Mouse (Mus musculus): ENCODE results near the gene Pnmal2. TPM values are rescaled to one million over a fixed set of nuclear protein-coding genes. Genes with fewer than 3 reads are reported as not detected.
A peak's percentile ranks its signal among the peaks of the same experiment; 100 is the strongest.

Pnmal2 gene
- polyA plus RNA-seq (2012; rRNA removed): 1.3 and 2.0 TPM in 2 replicates

DNA sequence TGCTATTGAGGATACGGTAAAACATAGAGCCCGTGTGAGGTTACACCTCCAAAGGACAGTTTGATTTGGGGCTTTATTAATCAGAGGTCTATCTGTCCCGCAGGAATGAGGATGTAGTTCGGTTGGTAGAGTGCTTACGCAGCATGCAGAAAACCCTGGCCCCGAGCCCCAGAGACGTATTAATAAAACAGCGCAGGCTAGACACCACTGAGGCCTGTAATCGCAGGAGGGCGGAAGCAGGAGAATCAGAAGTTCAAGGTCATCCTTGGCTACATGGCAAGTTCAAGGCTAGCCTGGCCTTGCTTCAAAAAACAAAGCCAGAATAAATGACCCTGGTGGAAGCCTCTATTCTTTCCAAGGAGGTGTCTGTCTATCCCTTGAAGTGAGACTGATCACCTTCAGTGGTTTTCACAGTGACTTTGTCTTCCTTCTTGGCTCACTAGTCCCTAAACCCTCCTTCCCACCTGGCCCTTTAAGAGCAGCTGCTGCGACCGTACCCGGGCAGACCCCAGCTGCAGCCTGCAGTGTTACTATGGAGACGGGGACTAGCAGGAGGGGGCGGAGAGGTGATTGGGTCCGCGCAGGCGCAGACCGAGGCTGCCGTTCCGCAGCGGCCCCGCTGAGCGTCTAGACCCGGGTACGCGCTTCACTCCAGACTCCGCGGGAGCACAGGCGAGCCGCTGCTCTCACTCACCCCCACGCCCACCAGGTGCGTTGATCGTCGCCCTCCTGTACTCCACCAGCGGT is at the start of gene Pnmal2:
Gene Pnmal2 (plus strand): TSS at position 622 of the 747 bp plus-strand sequence.
- H3K36me3 ChIP-seq (ENCODE audit: control insufficient read depth, insufficient read depth, low read length): no peaks in the 10 kb centered on the region
- no peak within 1 kb of the TSS for H3K27ac ChIP-seq (ENCODE audit: insufficient read depth, low read length)
- WGBS: 24% methylated on average over 36 of the region's 36 CpGs
- peak within 1 kb of the TSS; percentile 56 for H3K4me3 ChIP-seq (ENCODE audit: extremely low read depth, insufficient read depth, insufficient read length)
- H3K4me1 ChIP-seq (ENCODE audit: control insufficient read depth, insufficient read depth, insufficient read length): peaks cover 7% of the 10 kb centered on the region
- DNase-seq (ENCODE audit: low read depth in 1 of 2, low spot score in 2 of 2): peak in 1 of 2 experiments; percentile 46
- peaks cover 9% of the 10 kb centered on the region for H3K27me3 ChIP-seq (ENCODE audit: control insufficient read depth, insufficient read depth, low read length)
- TF ChIP-seq POLR2A (IDR thresholded peaks at IDR 0.05; ENCODE audit: low read depth, low read length) (no peak), CTCF (IDR thresholded peaks at IDR 0.05; ENCODE audit: extremely low read depth, insufficient read depth, insufficient read length, insufficient replicate concordance) (no peak)

DNA sequence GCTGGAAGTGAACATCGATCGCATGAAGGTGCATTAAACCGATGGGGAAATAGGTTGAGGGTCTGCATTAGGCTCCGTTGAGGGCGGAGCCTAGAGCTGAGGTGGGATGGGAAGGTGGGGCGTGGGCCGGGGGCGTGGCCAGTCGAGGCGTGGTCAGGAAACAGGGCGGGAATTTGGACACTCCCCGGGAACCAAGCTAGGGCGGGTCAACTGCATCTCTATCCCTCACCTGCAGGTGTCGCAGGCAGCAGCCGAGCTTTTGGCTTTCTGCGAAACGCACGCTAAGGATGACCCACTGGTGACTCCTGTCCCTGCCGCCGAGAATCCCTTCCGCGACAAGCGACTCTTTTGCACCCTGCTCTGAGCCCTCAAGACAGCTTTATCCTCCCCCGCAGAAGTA is 49.5 kb upstream of the Pnmal2 start:
- peak in 1 of 2 experiments; percentile 66 for DNase-seq (ENCODE audit: low read depth in 1 of 2, low spot score in 2 of 2)
- Histone ChIP-seq H3K4me1 (ENCODE audit: control insufficient read depth, insufficient read depth, insufficient read length) (peaks cover 5% of the 10 kb centered on the region; the same call in 1 of the 2 replicates), H3K27ac (ENCODE audit: insufficient read depth, low read length) (no peak overlapping the region), H3K4me3 (ENCODE audit: extremely low read depth, insufficient read depth, insufficient read length) (no peak overlapping the region), H3K27me3 (ENCODE audit: control insufficient read depth, insufficient read depth, low read length) (peaks cover 7% of the 10 kb centered on the region; the same call in 1 of the 2 replicates), H3K36me3 (ENCODE audit: control insufficient read depth, insufficient read depth, low read length) (no peaks in the 10 kb centered on the region)
- 1% methylated on average over 24 of the region's 24 CpGs for WGBS
- TF ChIP-seq POLR2A (IDR thresholded peaks at IDR 0.05; ENCODE audit: low read depth, low read length) (no peak), CTCF (IDR thresholded peaks at IDR 0.05; ENCODE audit: extremely low read depth, insufficient read depth, insufficient read length, insufficient replicate concordance) (peak; percentile 86)

DNA sequence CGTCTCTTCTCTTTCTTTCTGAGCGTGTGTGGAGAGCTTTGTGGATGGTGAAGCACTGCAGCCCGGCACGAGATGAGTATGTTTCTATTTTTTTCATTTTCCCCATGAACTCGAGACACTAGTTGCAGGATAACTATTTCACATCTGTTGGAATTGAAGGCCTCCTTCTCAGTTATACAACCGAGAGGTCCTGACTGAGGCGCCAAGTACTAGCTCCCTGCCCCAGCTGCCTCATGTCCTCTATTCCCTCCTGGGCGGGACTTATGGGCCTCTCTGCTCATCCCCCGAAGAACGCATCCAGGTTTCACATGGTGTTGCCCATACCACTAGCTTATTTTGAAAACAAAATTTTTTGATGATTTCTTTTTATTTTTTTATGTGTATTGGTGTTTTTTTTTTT is 49.0 kb upstream of the Pnmal2 start:
- Histone ChIP-seq H3K27me3 (ENCODE audit: control insufficient read depth, insufficient read depth, low read length) (peaks cover 7% of the 10 kb centered on the region; the same call in 1 of the 2 replicates), H3K4me3 (ENCODE audit: extremely low read depth, insufficient read depth, insufficient read length) (no peak overlapping the region), H3K4me1 (ENCODE audit: control insufficient read depth, insufficient read depth, insufficient read length) (peaks cover 5% of the 10 kb centered on the region; the same call in 1 of the 2 replicates), H3K27ac (ENCODE audit: insufficient read depth, low read length) (no peak overlapping the region), H3K36me3 (ENCODE audit: control insufficient read depth, insufficient read depth, low read length) (no peaks in the 10 kb centered on the region)
- no peak for DNase-seq (ENCODE audit: low read depth in 1 of 2, low spot score in 2 of 2)
- TF ChIP-seq POLR2A (IDR thresholded peaks at IDR 0.05; ENCODE audit: low read depth, low read length) (no peak), CTCF (IDR thresholded peaks at IDR 0.05; ENCODE audit: extremely low read depth, insufficient read depth, insufficient read length, insufficient replicate concordance) (no peak)
- WGBS: 43% methylated on average over 10 of the region's 10 CpGs

GRCm38 (mm10) chr7:16900526-16900925 is 44.0 kb upstream of the Pnmal2 start:
- DNase-seq (ENCODE audit: low read depth in 1 of 2, low spot score in 2 of 2): no peak
- Histone ChIP-seq H3K27me3 (ENCODE audit: control insufficient read depth, insufficient read depth, low read length) (no peaks in the 10 kb centered on the region), H3K4me1 (ENCODE audit: control insufficient read depth, insufficient read depth, insufficient read length) (peaks cover 3% of the 10 kb centered on the region; the same call in 1 of the 2 replicates), H3K36me3 (ENCODE audit: control insufficient read depth, insufficient read depth, low read length) (no peaks in the 10 kb centered on the region), H3K27ac (ENCODE audit: insufficient read depth, low read length) (no peak overlapping the region), H3K4me3 (ENCODE audit: extremely low read depth, insufficient read depth, insufficient read length) (no peak overlapping the region)
- 47% methylated on average over 5 of the region's 5 CpGs for WGBS
- TF ChIP-seq CTCF (IDR thresholded peaks at IDR 0.05; ENCODE audit: extremely low read depth, insufficient read depth, insufficient read length, insufficient replicate concordance) (no peak), POLR2A (IDR thresholded peaks at IDR 0.05; ENCODE audit: low read depth, low read length) (no peak)

DNA sequence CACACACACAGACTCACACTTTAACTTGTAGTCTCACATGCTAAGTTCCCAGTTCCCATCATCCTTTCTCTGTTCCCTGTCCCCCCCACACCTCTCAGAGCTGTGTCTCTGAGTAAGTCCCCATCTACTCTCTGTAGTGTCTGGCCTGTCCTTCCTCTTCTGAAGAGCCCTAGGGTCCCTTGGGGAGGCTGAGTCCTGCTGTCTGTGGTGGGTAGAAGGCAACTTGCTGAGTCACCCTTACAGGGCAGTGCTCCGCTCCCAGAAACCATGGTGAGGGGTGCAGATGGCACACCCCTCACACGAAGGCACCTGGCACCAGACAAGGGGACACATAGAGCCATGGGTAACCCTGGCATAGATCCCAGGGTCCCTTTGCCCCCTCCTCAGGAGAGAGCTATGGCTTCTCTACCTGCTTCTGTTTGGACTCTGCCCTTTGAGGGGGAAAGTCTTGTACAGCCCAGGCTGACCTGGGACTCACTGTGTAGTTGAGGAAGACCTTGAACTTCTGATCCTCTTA is 41.0 kb upstream of the Pnmal2 start:
- no peak overlapping the region for H3K27ac ChIP-seq (ENCODE audit: insufficient read depth, low read length)
- no peaks in the 10 kb centered on the region for H3K27me3 ChIP-seq (ENCODE audit: control insufficient read depth, insufficient read depth, low read length)
- DNase-seq (ENCODE audit: low read depth in 1 of 2, low spot score in 2 of 2): no peak

DNA sequence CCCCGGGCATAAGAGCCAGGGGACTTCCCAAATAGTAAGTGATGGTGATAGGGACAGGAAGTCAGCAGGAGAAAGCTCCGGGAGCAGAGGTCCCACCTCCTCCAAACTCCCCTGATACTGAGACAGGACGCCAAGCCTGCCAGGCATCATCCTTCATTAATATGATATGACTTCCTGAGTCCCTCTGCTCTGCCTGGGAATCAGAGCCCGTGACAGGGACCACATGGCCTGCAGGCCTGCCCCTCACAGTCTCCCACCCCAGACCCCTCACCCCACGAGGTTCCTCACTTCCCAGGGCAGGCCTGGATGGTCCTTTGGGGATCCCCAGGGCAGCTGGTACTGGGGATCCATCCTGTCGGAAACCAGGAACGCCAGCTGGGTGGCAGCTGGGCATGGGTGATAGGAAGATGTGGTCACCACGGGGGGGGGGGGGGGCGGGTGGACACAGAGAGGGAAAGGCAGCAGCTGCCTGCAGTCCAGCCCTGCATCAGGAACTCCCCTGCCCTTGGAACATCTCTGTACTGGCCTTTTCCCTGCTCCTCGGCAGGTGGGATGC is 40.3 kb upstream of the Pnmal2 start:
- WGBS: 66% methylated on average over 9 of the region's 10 CpGs
- Histone ChIP-seq H3K36me3 (ENCODE audit: control insufficient read depth, insufficient read depth, low read length) (no peaks in the 10 kb centered on the region), H3K27me3 (ENCODE audit: control insufficient read depth, insufficient read depth, low read length) (no peaks in the 10 kb centered on the region), H3K27ac (ENCODE audit: insufficient read depth, low read length) (no peak overlapping the region), H3K4me3 (ENCODE audit: extremely low read depth, insufficient read depth, insufficient read length) (no peak overlapping the region), H3K4me1 (ENCODE audit: control insufficient read depth, insufficient read depth, insufficient read length) (peaks cover 17% of the 10 kb centered on the region)
- TF ChIP-seq CTCF (IDR thresholded peaks at IDR 0.05; ENCODE audit: extremely low read depth, insufficient read depth, insufficient read length, insufficient replicate concordance) (no peak), POLR2A (IDR thresholded peaks at IDR 0.05; ENCODE audit: low read depth, low read length) (no peak)
- no peak for DNase-seq (ENCODE audit: low read depth in 1 of 2, low spot score in 2 of 2)

More for the DNA sequence above, 41.0 kb upstream of the Pnmal2 start:
- no peaks in the 10 kb centered on the region for H3K36me3 ChIP-seq (ENCODE audit: control insufficient read depth, insufficient read depth, low read length)
- no peak overlapping the region for H3K4me3 ChIP-seq (ENCODE audit: extremely low read depth, insufficient read depth, insufficient read length)
- TF ChIP-seq CTCF (IDR thresholded peaks at IDR 0.05; ENCODE audit: extremely low read depth, insufficient read depth, insufficient read length, insufficient replicate concordance) (no peak), POLR2A (IDR thresholded peaks at IDR 0.05; ENCODE audit: low read depth, low read length) (no peak)
- 26% methylated on average over 2 of the region's 2 CpGs for WGBS
- peaks cover 17% of the 10 kb centered on the region for H3K4me1 ChIP-seq (ENCODE audit: control insufficient read depth, insufficient read depth, insufficient read length)
